Mouse (Mus musculus) thymus, postnatal 25 days (tissue): ENCODE results near the gene Vmn2r91.
"Not testable (repeated sequence)": the region's sequence is repeated elsewhere in the genome, so short reads cannot be mapped to it uniquely, and the experiment has no call there.

Source experiments
- DNase-seq: peaks from one replicate; pipeline ENCODE4 v3.0.0; 2022

Gene Vmn2r91

DNA sequence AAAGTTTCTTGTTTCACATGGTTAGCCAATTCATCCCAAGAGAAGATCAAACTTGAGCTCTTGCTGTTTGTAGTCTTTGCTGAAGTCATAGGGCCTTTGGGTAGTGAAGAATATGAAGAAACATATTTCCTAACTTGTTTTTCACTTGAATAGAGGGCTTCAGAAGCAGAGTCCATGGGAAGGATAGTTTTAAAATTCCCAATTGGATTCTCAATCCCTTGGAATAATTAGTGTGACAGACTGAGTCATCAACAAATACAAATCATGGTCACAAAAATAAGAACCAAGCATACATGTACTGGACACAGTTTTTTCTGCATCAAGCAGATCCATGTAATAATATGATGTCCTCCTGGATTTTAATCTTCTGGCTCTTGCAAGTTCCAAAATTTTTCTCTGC lies at the start of gene Vmn2r91:
Gene Vmn2r91 (plus strand): TSS at position 301 of the 400 bp plus-strand sequence.
- not testable (repeated sequence) for DNase-seq

DNA sequence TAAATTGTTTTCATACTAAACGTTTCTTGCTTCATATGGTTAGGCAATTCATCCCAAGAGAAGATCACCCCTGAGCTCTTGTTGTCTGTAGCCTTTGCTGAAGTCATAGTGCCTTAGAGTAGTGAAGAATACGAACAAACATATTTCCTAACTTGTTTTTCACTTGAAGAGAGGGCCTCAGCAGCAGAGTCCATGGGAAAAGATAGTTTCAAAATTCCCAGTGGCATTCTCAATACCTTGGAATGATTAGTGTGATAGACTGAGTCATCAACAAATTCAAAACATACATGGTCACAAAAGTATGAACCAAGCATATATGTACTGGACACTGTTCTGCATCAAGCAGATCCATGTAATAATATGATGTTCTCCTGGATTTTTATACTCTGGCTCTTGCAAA lies 35.7 kb upstream of the Vmn2r91 start, which contains the start of gene Vmn2r124:
Gene Vmn2r124 (plus strand): TSS at position 301 of the 400 bp plus-strand sequence.
- DNase-seq: no peak

DNA sequence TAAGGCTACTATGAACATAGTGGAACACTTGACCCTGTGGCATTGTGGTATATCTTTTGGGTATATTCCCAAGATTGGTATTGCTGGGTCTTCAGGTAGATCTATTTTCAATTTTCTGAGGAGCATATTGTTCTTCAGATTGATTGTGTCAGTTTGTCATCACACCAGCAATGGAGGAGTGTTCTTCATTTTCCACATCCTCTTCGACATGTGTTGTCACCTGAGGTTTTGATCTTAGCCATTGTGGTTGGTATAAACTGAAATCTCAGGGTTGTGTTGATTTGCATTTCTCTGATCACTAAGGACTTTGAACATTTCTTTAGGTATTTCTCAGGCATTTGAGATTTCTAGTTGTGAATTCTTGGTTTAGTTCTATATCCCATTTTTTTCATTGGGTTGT lies 10.8 kb downstream of the Vmn2r91 start:
- DNase-seq: not testable (repeated sequence)

DNA sequence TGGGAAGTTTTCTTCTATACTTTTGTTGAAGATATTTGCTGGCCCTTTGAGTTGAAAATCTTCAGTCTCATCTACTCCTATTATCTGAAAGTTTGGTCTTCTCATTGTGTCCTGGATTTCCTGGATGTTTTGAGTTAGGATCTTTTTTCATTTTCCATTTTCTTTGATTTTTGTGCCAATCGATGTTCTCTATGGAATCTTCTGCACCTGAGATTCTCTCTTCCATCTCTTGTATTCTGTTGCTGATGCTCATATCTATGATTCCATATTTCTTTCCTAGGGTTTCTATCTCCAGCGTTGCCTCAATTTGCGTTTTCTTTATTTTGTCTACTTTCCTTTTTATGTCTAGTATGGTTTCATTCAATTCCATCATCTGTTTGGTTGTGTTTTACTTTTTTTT lies 17.4 kb downstream of the Vmn2r91 start:
- not testable (repeated sequence) for DNase-seq

DNA sequence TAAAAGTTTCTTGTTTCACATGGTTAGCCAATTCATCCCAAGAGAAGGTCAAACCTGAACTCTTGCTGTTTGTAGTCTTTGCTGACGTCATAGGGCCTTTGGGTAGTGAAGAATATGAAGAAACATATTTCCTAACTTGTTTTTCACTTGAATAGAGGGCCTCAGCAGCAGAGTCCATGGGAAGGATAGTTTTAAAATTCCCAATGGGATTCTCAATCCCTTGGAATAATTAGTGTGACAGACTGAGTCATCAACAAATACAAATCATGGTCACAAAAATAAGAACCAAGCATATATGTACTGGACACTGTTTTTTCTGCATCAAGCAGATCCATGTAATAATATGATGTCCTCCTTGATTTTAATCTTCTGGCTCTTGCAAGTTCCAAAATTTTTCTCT lies 66.8 kb downstream of the Vmn2r91 start, which contains the start of gene Vmn2r92:
Gene Vmn2r92 (plus strand): TSS at position 301 of the 400 bp plus-strand sequence.
- not testable (repeated sequence) for DNase-seq

DNA sequence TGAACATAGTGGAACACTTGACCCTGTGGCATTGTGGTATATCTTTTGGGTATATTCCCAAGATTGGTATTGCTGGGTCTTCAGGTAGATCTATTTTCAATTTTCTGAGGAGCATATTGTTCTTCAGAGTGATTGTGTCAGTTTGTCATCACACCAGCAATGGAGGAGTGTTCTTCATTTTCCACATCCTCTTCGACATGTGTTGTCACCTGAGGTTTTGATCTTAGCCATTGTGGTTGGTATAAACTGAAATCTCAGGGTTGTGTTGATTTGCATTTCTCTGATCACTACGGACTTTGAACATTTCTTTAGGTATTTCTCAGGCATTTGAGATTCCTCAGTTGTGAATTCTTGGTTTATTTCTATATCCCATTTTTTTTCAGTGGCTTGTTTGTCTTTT lies 76.4 kb downstream of the Vmn2r91 start:
- DNase-seq: not testable (repeated sequence)
